Mouse (Mus musculus) skeletal muscle tissue, adult 2 months (tissue): ENCODE results near the gene Gpr15.

ENCODE experiments used
- DNase-seq: peaks from one replicate; pipeline ENCODE4 v3.0.0-alpha.2; 2012; ENCODE audit warnings: low read depth, low spot score

The Gpr15 gene

GRCm38 (mm10) chr16:58718666-58719120 is at the start of gene Gpr15:
Gpr15 (minus strand) TSS chr16:58719070.
- no peak for DNase-seq

GRCm38 (mm10) chr16:58763076-58763475 is 44.2 kb upstream of the Gpr15 start, which contains the start of gene Olfr172:
Olfr172 (minus strand) TSS chr16:58763176.
- no peak for DNase-seq

DNA sequence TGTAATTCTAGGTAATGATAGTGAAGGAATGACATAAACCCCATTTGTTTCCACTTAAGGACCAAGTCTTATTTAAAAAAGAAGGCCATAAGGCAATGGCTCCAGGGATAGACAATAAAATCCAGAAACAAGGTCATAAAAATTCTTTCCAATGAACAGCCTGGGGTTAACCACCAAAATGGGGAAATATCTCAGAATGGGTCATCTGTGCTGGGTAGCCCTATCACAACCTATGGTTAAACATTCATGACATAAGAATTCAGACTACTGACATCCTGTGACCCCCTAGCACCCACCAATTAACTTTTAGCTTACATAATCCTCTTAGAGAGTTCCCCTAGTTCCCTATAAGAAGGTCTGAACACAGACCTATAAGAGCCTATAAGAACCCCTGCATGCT is 37.3 kb upstream of the Gpr15 start:
- DNase-seq, result no peak

DNA sequence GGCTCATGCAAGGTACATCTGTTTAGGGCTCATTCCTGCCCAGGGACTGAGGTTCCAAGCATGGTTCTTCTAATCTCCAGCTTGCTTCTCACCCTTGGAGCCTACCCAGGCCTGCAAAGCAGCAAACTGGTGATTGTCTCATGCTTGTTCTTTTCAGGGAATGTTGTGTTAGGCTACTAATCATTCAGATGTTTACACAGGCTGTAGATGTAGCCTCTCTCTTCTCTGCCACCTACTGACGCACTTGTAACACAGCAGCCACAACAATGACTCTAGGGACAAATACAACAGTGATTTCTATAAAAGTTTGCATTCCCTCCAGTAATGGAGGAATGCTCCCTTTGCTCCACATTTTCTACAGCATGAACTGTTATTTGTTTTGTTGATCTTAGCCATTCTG is 32.4 kb upstream of the Gpr15 start:
- DNase-seq, result no peak

DNA sequence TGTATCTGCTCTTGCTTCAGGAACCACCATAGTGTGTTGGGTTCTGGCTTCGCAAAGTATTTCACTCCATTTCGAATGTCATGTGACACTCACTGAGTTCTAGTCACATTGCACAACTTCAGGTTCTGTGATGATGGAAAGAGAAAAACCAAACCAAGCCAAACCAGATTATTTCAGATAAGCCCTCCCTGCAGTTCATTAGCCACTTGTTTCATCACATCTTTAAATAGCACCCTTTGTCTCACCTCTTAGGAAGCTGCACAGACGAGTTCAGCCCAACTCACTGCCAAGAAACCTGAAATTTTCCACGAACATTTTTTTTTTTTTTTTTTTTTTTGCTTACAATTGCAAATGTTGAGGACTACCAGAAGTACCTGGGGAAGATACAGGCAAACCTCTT is 27.8 kb upstream of the Gpr15 start:
- DNase-seq, result no peak

DNA sequence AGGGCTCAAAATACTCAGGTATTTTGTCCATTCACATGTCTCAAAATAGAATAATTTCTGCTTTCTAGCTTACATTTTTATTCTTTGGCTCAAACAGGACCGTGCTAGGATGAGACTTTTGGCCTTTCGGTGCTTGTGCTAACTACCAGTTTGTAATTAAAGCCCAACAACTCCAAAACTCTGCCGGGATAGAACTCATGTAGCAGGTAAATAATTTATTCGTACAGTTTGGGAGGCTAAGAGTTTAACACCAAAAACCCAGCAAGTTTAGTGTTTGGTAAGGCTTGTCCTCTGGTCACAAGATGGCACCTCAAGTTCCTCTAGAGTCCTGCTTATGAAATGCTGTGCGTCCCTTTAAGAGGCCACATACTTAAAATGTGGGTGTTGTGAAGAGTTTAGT is 21.9 kb upstream of the Gpr15 start:
- no peak for DNase-seq

GRCm38 (mm10) chr16:58738800-58739199 is 19.9 kb upstream of the Gpr15 start:
- no peak for DNase-seq

DNA sequence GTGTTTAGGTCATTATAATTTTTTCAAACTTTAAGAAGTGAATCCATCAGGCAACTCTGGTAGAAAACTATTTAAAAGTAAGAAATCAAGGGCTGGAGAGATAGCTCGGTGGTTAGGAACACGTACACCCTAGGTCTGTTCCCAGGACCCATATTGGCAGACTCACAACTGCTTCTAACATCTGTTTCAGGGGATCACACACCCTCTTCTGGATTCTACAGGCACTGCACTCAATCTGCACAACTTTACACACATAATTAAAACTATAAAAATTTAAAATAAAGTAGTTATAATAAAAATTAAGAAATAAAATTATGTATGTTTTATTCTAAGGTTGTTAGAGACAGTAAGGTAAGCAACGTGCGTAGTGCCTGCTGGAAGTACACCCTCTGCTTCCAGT is 19.3 kb upstream of the Gpr15 start:
- no peak for DNase-seq

- DNase-seq, result no peak
Observed at GRCm38 (mm10) chr16:58728176-58728671, 9.4 kb upstream of the Gpr15 start.

DNA sequence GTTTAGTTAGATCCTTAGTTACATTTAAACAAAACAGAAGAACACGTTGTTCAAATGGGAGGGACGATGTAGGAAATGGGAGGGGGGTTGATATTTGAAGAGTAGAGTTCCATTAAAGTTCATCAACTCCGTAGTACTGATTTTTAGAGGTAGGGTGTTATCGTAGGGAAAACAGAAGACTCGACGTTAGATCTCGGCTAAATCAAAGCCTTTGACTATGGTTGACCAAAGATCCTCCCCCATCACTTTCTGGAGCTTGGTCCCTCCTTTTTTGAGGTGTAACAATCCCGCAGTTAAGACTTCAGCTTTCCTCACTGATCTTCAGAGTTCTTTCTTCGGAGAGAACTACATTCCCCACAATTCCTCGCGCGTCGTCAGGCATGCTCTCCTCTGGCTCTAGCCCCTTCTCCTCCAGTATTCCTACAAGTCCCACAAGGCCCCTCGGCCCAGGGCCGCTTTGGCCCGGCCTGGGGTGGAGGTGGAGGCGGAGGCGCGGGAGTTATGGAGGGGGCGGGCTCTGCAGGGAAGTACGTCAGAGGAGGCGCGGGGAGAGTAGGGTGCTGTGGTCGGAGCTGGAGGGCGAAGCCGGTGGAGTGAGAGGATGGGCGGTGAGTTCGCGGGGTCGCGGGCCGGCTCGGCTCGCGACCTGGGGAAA is 8.7 kb upstream of the Gpr15 start, which contains the start of gene Cldnd1:
Cldnd1 (plus strand) TSS at position 434 of the 655 bp plus-strand sequence.
- DNase-seq, result peak; percentile 94

GRCm38 (mm10) chr16:58726680-58727476 is 8.0 kb upstream of the Gpr15 start:
- DNase-seq, result no peak

- no peak for DNase-seq
Observed at GRCm38 (mm10) chr16:58722292-58722691, 3.4 kb upstream of the Gpr15 start.

- no peak for DNase-seq
Observed at GRCm38 (mm10) chr16:58715018-58715417, 3.9 kb downstream of the Gpr15 start.

GRCm38 (mm10) chr16:58713128-58713527 is 5.7 kb downstream of the Gpr15 start:
- DNase-seq, result no peak

GRCm38 (mm10) chr16:58712221-58712620 is 6.6 kb downstream of the Gpr15 start:
- no peak for DNase-seq

GRCm38 (mm10) chr16:58709536-58709935 is 9.3 kb downstream of the Gpr15 start:
- DNase-seq, result no peak

- no peak for DNase-seq
Observed at GRCm38 (mm10) chr16:58708601-58709475, 10.0 kb downstream of the Gpr15 start.

DNA sequence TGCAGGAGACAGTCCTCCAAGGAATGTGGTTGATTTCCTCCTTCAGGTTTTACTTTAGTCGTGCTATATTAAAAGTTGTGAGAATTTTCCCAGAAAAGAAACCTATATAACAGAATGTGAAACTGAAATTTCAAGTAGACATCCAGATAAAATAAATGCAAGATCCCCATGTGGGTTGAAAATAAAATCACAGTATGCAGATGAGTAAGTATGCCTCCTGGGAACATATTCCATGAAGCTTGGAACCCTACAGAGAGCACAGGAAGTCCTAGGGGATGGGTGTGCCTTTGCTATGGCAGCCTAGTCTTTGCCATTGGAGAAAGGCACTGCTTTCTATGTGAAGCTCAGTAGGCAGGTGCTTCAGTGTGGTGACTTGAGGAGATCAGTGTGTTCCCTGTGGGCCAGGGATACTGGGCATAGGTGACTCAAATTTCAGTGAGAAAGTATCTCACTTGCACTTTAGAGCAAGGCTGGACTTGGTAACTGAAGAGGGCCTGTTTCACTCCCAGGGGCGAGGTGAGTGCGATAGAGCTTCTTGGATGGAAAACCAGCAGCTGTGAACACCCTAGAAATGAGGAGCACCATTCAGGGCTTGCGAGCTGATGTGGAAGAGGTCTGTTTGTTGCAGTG is 11.5 kb downstream of the Gpr15 start:
- peak; percentile 75 for DNase-seq

DNA sequence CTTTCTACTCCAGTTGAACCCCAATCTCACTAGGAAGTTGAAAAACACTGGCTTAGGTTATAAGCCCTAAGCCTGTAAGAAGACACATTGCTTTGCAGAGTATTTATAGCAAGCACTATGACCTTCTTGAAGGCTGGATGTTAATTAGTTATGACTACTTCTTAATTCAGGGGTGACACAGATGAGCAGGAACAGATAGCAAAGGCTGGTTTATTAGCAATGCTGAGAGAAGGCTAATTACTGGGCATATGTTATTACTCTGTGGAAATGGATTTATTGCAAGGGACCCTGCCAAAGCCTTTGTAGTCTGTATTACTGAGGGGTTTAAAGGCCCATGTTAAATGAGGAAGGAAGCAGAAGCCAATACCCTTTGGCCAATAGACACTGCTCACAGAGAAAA is 13.9 kb downstream of the Gpr15 start:
- DNase-seq, result no peak

GRCm38 (mm10) chr16:58703382-58704124 is 15.3 kb downstream of the Gpr15 start:
- no peak for DNase-seq
